Mouse (Mus musculus) myocyte (in vitro differentiated cells): ENCODE measurements around the gene Hid1.

Source experiments
- E2F4 ChIP-seq: IDR thresholded peaks from one replicate; pipeline ENCODE4 v1.6.1; 2011; ENCODE audit warnings: mild to moderate bottlenecking, control low read depth, moderate library complexity; ENCODE audit not compliant: insufficient read depth
- TCF3 ChIP-seq: IDR thresholded peaks from one replicate; pipeline ENCODE4 v1.6.1; 2011; ENCODE audit warnings: low read depth, control low read depth; ENCODE audit not compliant: insufficient read length

- TF ChIP-seq TCF3 (no peak), E2F4 (no peak)
Measured at GRCm38 (mm10) chr11:115398085-115398484, 30.5 kb upstream of the Hid1 start.
